Mouse (Mus musculus): ENCODE results near the gene Tmco5b.

DNA sequence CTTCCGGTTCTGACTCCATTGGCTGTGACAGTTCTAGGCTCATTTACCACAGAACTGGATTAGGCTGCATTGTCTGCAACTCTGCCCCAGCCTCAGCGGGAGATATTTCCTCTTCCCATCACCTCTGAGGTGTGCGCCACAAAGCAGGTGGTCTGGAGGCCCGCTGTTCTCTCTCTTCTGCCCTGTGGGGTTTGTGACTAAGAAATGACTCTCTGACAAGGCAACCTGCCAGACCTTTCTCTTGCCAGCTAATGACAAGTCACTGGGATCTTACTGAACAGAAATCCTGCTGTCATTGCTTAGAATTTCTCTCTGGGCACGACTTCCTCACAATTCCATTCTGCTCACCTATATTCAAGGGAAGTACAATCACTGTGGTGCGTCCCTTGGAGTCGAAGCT is 37.5 kb downstream of the Tmco5b start:
- TF ChIP-seq POLR2A (IDR thresholded peaks at IDR 0.05; ENCODE audit: borderline replicate concordance, extremely low read depth, insufficient read depth, insufficient read length, poor library complexity, severe bottlenecking) = no peak
- TF ChIP-seq CTCF (IDR thresholded peaks at IDR 0.05; ENCODE audit: borderline replicate concordance, extremely low read depth, insufficient read depth, insufficient read length) = no peak

Data from brain, embryonic 14.5 days (tissue).